Mouse (Mus musculus): Measurements from ENCODE around the gene Ap5s1. TPM values are rescaled to one million over a fixed set of nuclear protein-coding genes. Genes with fewer than 3 reads are reported as not detected.

The Ap5s1 gene
- polyA plus RNA-seq, 1 experiment from 2014 or later, result 25.9 TPM

- WGBS, result 71% methylated on average over 3 of the region's 3 CpGs
- Histone ChIP-seq H3K4me3 (no peak overlapping the region), H3K9me3 (replicated peaks) (no peaks in the 10 kb centered on the region), H3K27ac (replicated peaks) (no peak overlapping the region), H3K36me3 (peaks cover 34% of the 10 kb centered on the region), H3K27me3 (ENCODE audit: low read depth, poor library complexity, severe bottlenecking) (peaks cover 38% of the 10 kb centered on the region), H3K4me1 (peaks cover 73% of the 10 kb centered on the region)
- DNase-seq (ENCODE audit: low spot score), result no peak
Measured at GRCm38 (mm10) chr2:131175286-131175944, 31.5 kb upstream of the Ap5s1 start.

DNA sequence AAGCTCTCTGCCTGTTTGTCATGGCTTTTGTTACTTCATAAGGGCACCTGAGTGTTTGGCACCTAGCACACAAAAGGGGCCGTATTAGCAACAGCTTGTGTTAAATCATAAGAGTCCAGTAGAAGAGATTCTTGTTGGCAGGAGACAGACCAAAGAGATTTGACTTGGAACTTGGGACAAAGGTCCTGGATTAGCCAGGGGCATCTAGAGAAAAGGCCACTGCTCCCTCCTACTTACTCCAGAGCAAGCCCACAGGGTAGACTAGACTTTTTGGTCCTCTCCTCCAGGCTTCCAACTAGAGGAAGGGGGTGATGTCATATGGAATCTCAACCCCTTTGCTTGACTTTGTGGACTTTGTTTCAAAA is 31.0 kb upstream of the Ap5s1 start:
- WGBS, result 93% methylated on average over 1 of the region's 1 CpGs
- Histone ChIP-seq H3K27me3 (ENCODE audit: low read depth, poor library complexity, severe bottlenecking) (peaks cover 33% of the 10 kb centered on the region), H3K4me3 (0 out of 2 replicates have a peak overlapping the region, but pooled peaks have one; percentile 91), H3K27ac (replicated peaks) (no peak overlapping the region), H3K36me3 (peaks cover 34% of the 10 kb centered on the region), H3K4me1 (peaks cover 71% of the 10 kb centered on the region), H3K9me3 (replicated peaks) (no peaks in the 10 kb centered on the region)
- DNase-seq (ENCODE audit: low spot score), result no peak

DNA sequence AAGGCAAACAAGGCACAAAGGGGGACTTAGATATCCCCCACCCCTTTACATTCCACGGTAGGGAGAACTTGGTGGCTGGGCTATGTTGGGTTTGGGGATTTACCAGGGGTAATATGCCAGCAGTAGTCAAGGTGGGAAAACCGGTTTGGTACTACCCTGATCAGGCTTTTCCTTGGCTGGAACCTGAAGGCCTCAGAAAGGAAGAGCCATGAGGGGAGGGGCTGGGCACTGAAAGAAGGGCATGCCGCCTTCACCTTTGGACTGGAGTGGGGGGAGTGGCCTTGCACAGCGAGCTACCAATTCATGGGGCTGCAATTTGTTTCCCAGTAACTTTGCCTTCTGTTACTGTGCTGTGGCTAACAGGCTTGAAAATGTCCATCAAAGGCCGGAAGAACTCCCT is 30.4 kb upstream of the Ap5s1 start:
- WGBS, result 68% methylated on average over 5 of the region's 5 CpGs
- peaks cover 28% of the 10 kb centered on the region for H3K27me3 ChIP-seq (ENCODE audit: low read depth, poor library complexity, severe bottlenecking)
- H3K4me3 ChIP-seq, result peak overlapping the region; percentile 91; the same call in 1 of the 2 replicates
- peaks cover 32% of the 10 kb centered on the region for H3K36me3 ChIP-seq
- no peak overlapping the region for H3K27ac ChIP-seq (replicated peaks)
- no peak for DNase-seq (ENCODE audit: low spot score)
- H3K9me3 ChIP-seq (replicated peaks), result no peaks in the 10 kb centered on the region
- H3K4me1 ChIP-seq, result peaks cover 65% of the 10 kb centered on the region

DNA sequence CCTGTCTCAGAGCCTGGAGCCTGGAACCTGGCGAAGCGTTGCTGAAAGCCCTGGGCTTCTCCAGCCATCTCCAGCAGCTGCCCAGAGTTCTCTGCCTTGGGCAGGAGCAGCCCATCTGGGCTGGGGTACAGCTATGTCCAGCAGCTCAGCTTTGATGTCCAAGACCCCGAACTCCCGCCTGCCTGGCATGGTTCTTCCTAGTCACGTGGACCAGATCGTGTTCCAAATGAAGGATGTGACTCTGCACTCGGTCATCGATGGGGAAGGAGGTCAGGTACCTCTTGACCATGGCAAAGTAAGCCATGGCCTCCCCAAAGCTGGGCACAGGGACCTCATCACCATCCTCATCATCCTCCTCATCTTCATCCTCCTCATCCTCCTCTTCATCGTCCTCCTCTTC is 28.9 kb upstream of the Ap5s1 start:
- DNase-seq (ENCODE audit: low spot score), result no peak
- H3K27ac ChIP-seq (replicated peaks), result peak overlapping the region; percentile 93
- H3K4me1 ChIP-seq, result peaks cover 55% of the 10 kb centered on the region
- no peaks in the 10 kb centered on the region for H3K9me3 ChIP-seq (replicated peaks)
- peaks cover 30% of the 10 kb centered on the region for H3K36me3 ChIP-seq
- peak overlapping the region; percentile 91 for H3K4me3 ChIP-seq
- peaks cover 13% of the 10 kb centered on the region for H3K27me3 ChIP-seq (ENCODE audit: low read depth, poor library complexity, severe bottlenecking)
- WGBS, result 89% methylated on average over 9 of the region's 9 CpGs

DNA sequence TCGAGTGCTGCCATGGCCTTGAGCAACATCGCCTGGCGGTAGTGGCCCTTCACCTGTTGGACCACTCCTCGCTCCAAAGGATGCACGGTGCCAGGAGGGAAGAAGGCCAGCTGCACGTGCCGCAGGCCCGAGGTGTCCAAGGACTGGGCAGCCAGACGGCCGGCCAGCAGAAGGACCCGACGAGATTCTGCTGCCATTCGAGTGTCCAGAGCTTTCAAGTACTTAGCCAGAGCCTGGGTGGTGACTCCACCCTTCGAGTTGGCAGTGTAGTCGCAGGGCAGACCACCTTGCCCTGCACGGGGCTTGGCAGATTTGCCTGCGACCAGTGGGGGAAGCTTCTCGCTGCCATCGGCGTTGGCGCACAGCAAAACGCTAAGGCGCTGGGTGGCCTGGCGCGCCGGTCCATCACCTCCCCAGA is 28.0 kb upstream of the Ap5s1 start:
- peaks cover 30% of the 10 kb centered on the region for H3K36me3 ChIP-seq
- 36% methylated on average over 26 of the region's 26 CpGs for WGBS
- peaks cover 4% of the 10 kb centered on the region for H3K27me3 ChIP-seq (ENCODE audit: low read depth, poor library complexity, severe bottlenecking)
- H3K4me1 ChIP-seq, result peaks cover 54% of the 10 kb centered on the region
- peak overlapping the region; percentile 91 for H3K4me3 ChIP-seq
- H3K27ac ChIP-seq (replicated peaks), result peak overlapping the region; percentile 93
- peak; percentile 30 for DNase-seq (ENCODE audit: low spot score)
- no peaks in the 10 kb centered on the region for H3K9me3 ChIP-seq (replicated peaks)

- Histone ChIP-seq H3K9me3 (replicated peaks) (no peaks in the 10 kb centered on the region), H3K27ac (replicated peaks) (peak overlapping the region; percentile 93), H3K27me3 (ENCODE audit: low read depth, poor library complexity, severe bottlenecking) (no peaks in the 10 kb centered on the region), H3K4me1 (peaks cover 49% of the 10 kb centered on the region), H3K36me3 (peaks cover 30% of the 10 kb centered on the region), H3K4me3 (peak overlapping the region; percentile 91)
- 1% methylated on average over 67 of the region's 67 CpGs for WGBS
- peak; percentile 80 for DNase-seq (ENCODE audit: low spot score)
Measured at GRCm38 (mm10) chr2:131179246-131179886, 27.5 kb upstream of the Ap5s1 start.

DNA sequence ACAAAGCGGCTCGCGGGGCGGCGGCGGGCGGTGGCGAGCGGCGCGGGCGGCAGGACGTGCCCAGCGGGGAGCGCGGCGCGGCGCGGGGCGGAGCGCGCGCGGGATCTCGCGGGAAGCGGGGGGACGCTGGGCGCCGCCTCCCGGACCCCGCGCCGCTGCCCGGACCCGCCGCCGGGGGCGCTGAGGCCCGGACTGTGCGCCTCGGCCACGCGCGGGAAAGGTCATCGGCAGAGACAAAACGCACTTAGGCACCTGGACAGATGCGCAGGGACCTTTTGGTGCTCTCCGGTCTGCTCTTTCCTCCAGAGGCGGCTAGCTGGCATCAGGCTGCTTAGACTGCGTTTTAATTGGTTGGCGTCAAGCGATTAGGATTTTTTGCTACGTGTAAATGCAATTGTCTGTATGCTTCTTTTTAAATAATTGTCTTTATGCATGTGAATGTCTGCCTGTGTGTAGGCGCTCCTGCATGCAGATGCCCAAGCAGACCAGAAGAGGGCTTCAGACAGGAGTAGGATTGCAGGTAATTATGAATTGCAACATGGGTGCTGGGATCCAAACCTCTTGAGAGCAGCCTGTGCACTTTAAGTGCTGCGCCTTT is 26.8 kb upstream of the Ap5s1 start, which contains the start of gene Cenpb:
Gene Cenpb (minus strand): TSS at position 78 of the 598 bp plus-strand sequence.
- Histone ChIP-seq H3K4me1 (peaks cover 43% of the 10 kb centered on the region), H3K4me3 (peak within 1 kb of the TSS; percentile 91), H3K9me3 (replicated peaks) (no peaks in the 10 kb centered on the region), H3K36me3 (peaks cover 30% of the 10 kb centered on the region), H3K27ac (replicated peaks) (peak within 1 kb of the TSS; percentile 93), H3K27me3 (ENCODE audit: low read depth, poor library complexity, severe bottlenecking) (peaks cover 2% of the 10 kb centered on the region; the same call in 1 of the 2 replicates)
- 3% methylated on average over 57 of the region's 57 CpGs for WGBS
- peak; percentile 85 for DNase-seq (ENCODE audit: low spot score)

GRCm38 (mm10) chr2:131186343-131186742 is 20.5 kb upstream of the Ap5s1 start:
- peak; percentile 35 for DNase-seq (ENCODE audit: low spot score)
- Histone ChIP-seq H3K9me3 (replicated peaks) (no peaks in the 10 kb centered on the region), H3K27ac (replicated peaks) (peak overlapping the region; percentile 93), H3K4me1 (peaks cover 57% of the 10 kb centered on the region), H3K4me3 (peak overlapping the region; percentile 71), H3K36me3 (peaks cover 19% of the 10 kb centered on the region), H3K27me3 (ENCODE audit: low read depth, poor library complexity, severe bottlenecking) (peaks cover 14% of the 10 kb centered on the region)
- WGBS, result 3% methylated on average over 14 of the region's 14 CpGs

DNA sequence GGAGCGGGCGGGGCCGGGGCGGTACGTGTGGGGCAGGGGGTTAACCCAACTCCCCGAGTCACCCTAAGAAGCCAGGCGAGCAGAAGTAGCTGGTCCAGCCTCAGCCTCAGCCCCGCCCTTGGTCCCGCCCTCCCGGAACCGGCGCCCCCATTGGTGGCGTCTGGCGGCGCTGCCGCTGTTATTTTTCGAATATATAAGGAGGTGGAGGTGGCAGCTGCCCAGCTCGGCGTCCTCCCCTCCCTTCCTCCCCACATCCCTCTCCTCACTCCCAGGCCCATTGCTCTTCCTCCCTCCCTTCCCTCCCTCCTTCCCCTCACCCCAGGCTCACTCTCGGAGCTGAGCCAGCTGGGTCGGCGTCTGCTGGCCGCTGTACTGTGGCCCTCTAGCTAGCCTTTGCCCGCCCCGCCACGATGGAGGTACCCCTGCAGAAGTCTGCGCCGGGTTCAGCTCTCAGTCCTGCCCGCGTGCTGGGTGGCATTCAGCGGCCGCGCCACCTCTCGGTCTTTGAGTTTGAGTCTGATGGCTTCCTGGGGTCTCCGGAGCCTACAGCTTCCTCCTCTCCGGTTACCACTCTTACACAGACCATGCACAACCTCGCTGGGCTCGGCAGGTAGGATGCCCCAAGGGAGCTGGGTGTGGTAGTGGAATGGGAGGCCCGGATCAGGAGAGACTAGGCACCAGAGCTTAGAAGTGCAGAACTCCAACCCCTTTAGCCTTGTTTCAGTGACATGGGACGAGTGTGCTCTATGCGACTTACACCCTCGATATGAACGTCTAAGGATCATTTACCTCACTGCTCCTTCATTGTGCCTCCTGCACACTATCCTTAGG is 19.9 kb upstream of the Ap5s1 start, which contains the start of the genes Cdc25b and Spef1:
Gene Cdc25b (plus strand): TSS at position 179 of the 831 bp plus-strand sequence.
Gene Spef1 (minus strand): TSS at position 512 of the 831 bp plus-strand sequence.
- Histone ChIP-seq H3K36me3 (peaks cover 25% of the 10 kb centered on the region), H3K27me3 (ENCODE audit: low read depth, poor library complexity, severe bottlenecking) (peaks cover 14% of the 10 kb centered on the region), H3K4me1 (peaks cover 63% of the 10 kb centered on the region), H3K27ac (replicated peaks) (peak within 1 kb of the TSS; percentile 93), H3K4me3 (peak within 1 kb of the TSS; percentile 71), H3K9me3 (replicated peaks) (no peaks in the 10 kb centered on the region)
- under 1% methylated on average over 42 of the region's 43 CpGs for WGBS
- DNase-seq (ENCODE audit: low spot score), result peak; percentile 92

DNA sequence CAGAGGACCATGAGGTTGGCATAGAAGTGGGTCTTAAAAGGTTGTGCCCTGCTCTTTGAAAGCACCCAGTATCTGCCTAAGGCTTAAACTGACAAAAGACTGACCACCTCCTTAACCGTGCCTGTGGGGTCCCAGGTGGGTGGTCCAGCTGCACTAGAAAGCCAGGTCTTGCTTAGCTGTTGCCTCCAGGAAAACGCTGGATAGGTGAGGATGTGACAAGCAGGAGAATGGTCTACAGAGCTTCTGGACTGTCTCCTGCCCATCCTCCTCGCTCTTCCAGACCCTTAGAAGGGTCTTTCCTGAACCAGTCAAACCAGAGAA is 19.3 kb upstream of the Ap5s1 start:
- Histone ChIP-seq H3K27me3 (ENCODE audit: low read depth, poor library complexity, severe bottlenecking) (peaks cover 14% of the 10 kb centered on the region), H3K27ac (replicated peaks) (peak overlapping the region; percentile 93), H3K9me3 (replicated peaks) (no peaks in the 10 kb centered on the region), H3K4me3 (peak overlapping the region; percentile 71), H3K4me1 (peaks cover 65% of the 10 kb centered on the region), H3K36me3 (peaks cover 29% of the 10 kb centered on the region)
- DNase-seq (ENCODE audit: low spot score), result no peak
- 31% methylated on average over 3 of the region's 3 CpGs for WGBS

- H3K9me3 ChIP-seq (replicated peaks), result no peaks in the 10 kb centered on the region
- peaks cover 72% of the 10 kb centered on the region for H3K4me1 ChIP-seq
- H3K27me3 ChIP-seq (ENCODE audit: low read depth, poor library complexity, severe bottlenecking), result peaks cover 14% of the 10 kb centered on the region
- peak overlapping the region; percentile 93 for H3K27ac ChIP-seq (replicated peaks)
- peak overlapping the region; percentile 71 for H3K4me3 ChIP-seq
- peaks cover 37% of the 10 kb centered on the region for H3K36me3 ChIP-seq
- no peak for DNase-seq (ENCODE audit: low spot score)
- 97% methylated on average over 5 of the region's 5 CpGs for WGBS
Measured at GRCm38 (mm10) chr2:131188311-131188710, 18.6 kb upstream of the Ap5s1 start.
